ENCODE assay signal across 10 mouse cellular contexts in the genomic region with DNA sequence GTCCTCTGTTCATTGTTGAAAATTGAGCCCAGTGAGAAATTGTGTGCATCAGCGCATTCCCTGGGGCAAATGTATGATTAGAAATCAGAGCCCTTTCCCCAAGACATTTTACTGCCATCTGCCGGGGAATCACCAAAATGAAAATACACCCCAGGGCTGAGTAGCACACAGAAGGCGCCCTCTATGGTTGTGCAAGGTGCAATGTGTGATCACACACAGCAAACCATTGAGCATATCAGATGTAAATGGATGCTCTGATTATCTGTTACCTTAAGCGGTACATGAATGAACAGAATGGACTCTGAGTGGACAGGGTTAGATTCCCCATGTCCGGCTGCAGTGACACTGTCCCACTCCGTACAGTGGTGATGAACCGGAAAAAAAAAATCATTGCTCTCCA.
DNase-seq lines count a peak whose midpoint lies in the region; ATAC-seq lines count a peak whose summit lies in the region.
"Had no signal": no experiment of that assay in that cellular context is flagged by ENCODE, and none has a peak within 500 bp of the region (broad histone marks: within the 10 kb centered on the region; RNA-seq: fewer than 3 reads in every experiment).

No protein-coding gene starts in this region.

- H3K4me1 ChIP-seq in kidney, embryonic 15.5 days, result no peaks in the 10 kb centered on the region
- no peaks in the 10 kb centered on the region for H3K4me1 ChIP-seq in midbrain, embryonic 11.5 days (ENCODE audit: control insufficient read depth, insufficient read depth, low read length)

- intact Hi-C loops in gastrocnemius, postnatal 14 days (cut with DNase I; ENCODE audit: low total_unique reads), result loop anchor here (2.0 kb wide), 1 partner anchor 172 kb away; the partner anchor contains the start of gene Bmp2

- no peaks in the 10 kb centered on the region for H3K9me3 ChIP-seq in kidney, embryonic 15.5 days (replicated peaks)
- no peaks in the 10 kb centered on the region for H3K9me3 ChIP-seq in midbrain, embryonic 11.5 days (ENCODE audit: control insufficient read depth, low read length)
- H3K9me3 ChIP-seq: limb, embryonic 15.5 days had no signal

- H3K9ac ChIP-seq in kidney, embryonic 15.5 days, result no peak overlapping the region
- H3K9ac ChIP-seq in midbrain, embryonic 11.5 days (ENCODE audit: low read length), result no peak overlapping the region
- H3K9ac ChIP-seq: limb, embryonic 15.5 days had no signal

- no peak overlapping the region for H3K4me3 ChIP-seq in kidney, embryonic 15.5 days (replicated peaks)
- no peak overlapping the region for H3K4me3 ChIP-seq in midbrain, embryonic 11.5 days (ENCODE audit: low read depth, low read length)
- H3K4me3 ChIP-seq: erythroblast, embryonic 14.5 days; limb, embryonic 15.5 days had no signal

- ATAC-seq in kidney, embryonic 15.5 days (replicated peaks; ENCODE audit: low FRiP score), result peak; percentile 33; the same call in 1 of the 2 replicates
- no peak for ATAC-seq in midbrain, embryonic 11.5 days (ENCODE audit: low FRiP score)

- H3K27me3 ChIP-seq in kidney, embryonic 15.5 days, result no peaks in the 10 kb centered on the region; the same call in 1 of the 2 replicates
- H3K27me3 ChIP-seq in midbrain, embryonic 11.5 days (ENCODE audit: control insufficient read depth, insufficient read depth, low read length), result no peaks in the 10 kb centered on the region

- H3K36me3 ChIP-seq in kidney, embryonic 15.5 days, result no peaks in the 10 kb centered on the region
- H3K36me3 ChIP-seq in midbrain, embryonic 11.5 days (ENCODE audit: control insufficient read depth, insufficient read depth, low read length), result no peaks in the 10 kb centered on the region
- H3K36me3 ChIP-seq: limb, embryonic 15.5 days had no signal

- H3K27ac ChIP-seq in kidney, embryonic 15.5 days, result no peak overlapping the region
- H3K27ac ChIP-seq in midbrain, embryonic 11.5 days (ENCODE audit: low read depth, low read length), result no peak overlapping the region
- H3K27ac ChIP-seq: limb, embryonic 15.5 days had no signal

- no peak overlapping the region for H3K4me2 ChIP-seq in kidney, embryonic 15.5 days
- no peak overlapping the region for H3K4me2 ChIP-seq in midbrain, embryonic 11.5 days
- H3K4me2 ChIP-seq: limb, embryonic 15.5 days had no signal

- 65% methylated on average over 7 of the region's 7 CpGs for WGBS in kidney, embryonic 15.5 days
- 89% methylated on average over 7 of the region's 7 CpGs for WGBS in midbrain, embryonic 11.5 days

- DNase-seq in gastrocnemius, adult 18-20 months (ENCODE audit: low spot score), result peak; percentile 5
- DNase-seq in gastrocnemius, postnatal 14 days, result no peak
- DNase-seq in urinary bladder, postnatal 25 days (ENCODE audit: low spot score), result peak; percentile 13
- DNase-seq in urinary bladder, postnatal 10 days (ENCODE audit: low spot score), result no peak
- peak; percentile 22 for DNase-seq in lung, postnatal 36 days
- no peak for DNase-seq in natural killer cell, adult 2 months (ENCODE audit: low spot score in 2 of 2)
- DNase-seq in midbrain, embryonic 11.5 days (ENCODE audit: low spot score, missing footprints), result no peak

Comparison
In these comparisons a context has a peak if more than half of its experiments do, and no peak if none do; other contexts are left out.
1. DNase-seq: peak in gastrocnemius, adult 18-20 months (single experiment), urinary bladder, postnatal 25 days (single experiment) and lung, postnatal 36 days (single experiment); none in gastrocnemius, postnatal 14 days (single experiment), urinary bladder, postnatal 10 days (single experiment), natural killer cell, adult 2 months (0 of 2) and midbrain, embryonic 11.5 days (single experiment).